Mouse (Mus musculus) olfactory bulb, adult 2 months (tissue): ENCODE results near the gene 4930432M17Rik. TPM values are rescaled to one million over a fixed set of nuclear protein-coding genes. Genes with fewer than 3 reads are reported as not detected.

Experiments
- H3K27ac ChIP-seq: fragments of 200-500 bp; 2 replicates; pipeline ENCODE4 v1.5.1; 2012; ENCODE audit warnings: low read depth, low read length; ENCODE audit not compliant: insufficient read depth
- H3K4me1 ChIP-seq: fragments of 200-500 bp; 2 replicates; pipeline ENCODE4 v1.6.1; 2012; ENCODE audit warnings: low read length; ENCODE audit not compliant: control insufficient read depth, insufficient read depth
- H3K4me3 ChIP-seq: fragments of 200-500 bp; 2 replicates; pipeline ENCODE4 v1.5.1; 2012; ENCODE audit warnings: mild to moderate bottlenecking, low read depth, low read length, moderate library complexity; ENCODE audit not compliant: insufficient read depth
- CTCF ChIP-seq: fragments of 200-500 bp; IDR thresholded peaks from 2 replicates; pipeline ENCODE4 v1.5.1; 2012; ENCODE audit warnings: low read depth, mild to moderate bottlenecking, low read length, moderate library complexity; ENCODE audit not compliant: insufficient read depth
- POLR2A ChIP-seq: fragments of 200-500 bp; IDR thresholded peaks from 2 replicates; pipeline ENCODE4 v1.6.1; 2012; ENCODE audit warnings: mild to moderate bottlenecking, low read depth, low read length, moderate library complexity; ENCODE audit not compliant: insufficient read depth
- WGBS: fragments of 180-500 bp; shearing (Covaris S2); methylation state at CpG from one replicate; pipeline ENCODE4 v1.1.7; 2018; 5-methylcytosine and 5-hydroxymethylcytosine counted together
- polyA plus RNA-seq: library from polyadenylated mRNA; stranded (reverse); fragments of >200 nt; gene quantifications from 2 replicates; pipeline ENCODE4 v1.2.4, GENCODE M21; 2012; ENCODE audit warnings: low replicate concordance; ENCODE audit not compliant: missing spikeins, insufficient read depth, insufficient read length

4930432M17Rik gene
- polyA plus RNA-seq, 1 experiment, result not detected

DNA sequence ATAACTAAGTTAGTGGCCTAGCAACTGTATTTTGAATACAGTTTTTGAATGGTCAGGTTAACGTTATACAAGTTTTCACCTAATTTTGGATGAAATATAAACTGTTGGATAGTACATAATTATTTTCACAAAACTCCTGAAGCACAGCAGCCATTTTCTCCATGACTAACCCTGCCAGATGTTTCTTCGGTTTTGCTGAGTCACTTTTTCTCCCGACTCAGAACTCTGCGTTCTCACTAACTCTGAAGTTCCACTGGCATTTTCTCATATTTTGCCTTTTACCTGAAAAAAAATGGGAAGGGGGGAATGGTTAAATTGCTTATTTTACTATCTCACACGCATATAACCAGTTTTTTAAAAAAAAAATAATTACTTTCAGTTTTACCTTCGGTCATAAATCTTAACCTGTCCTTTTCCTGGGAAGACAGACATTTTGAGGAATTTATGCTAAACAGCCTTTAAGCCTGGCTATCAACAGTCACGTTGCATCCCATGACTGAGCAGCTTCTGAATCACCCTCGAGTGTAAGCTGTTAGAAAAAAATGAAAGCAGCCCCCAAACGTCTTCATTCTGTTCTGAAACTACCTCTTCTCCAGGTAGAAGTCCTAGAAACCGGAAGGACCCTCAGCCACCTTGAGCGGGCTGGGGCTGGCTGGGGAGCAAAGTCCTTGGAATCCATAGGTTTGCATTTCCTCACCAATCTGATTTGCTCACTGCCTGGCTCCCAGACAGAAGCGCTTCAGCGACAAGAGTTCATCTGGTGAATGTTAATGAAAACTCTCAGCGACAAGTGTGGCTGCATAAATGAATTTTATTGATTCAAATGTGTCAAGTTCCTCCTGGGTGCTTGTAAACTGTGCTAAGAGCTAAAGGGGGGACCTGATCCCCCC is 50.5 kb downstream of the 4930432M17Rik start:
- Histone ChIP-seq H3K27ac (peak overlapping the region; percentile 42), H3K4me1 (peaks cover 15% of the 10 kb centered on the region), H3K4me3 (no peak overlapping the region)
- TF ChIP-seq CTCF (no peak), POLR2A (no peak)
- 48% methylated on average over 14 of the region's 14 CpGs for WGBS

DNA sequence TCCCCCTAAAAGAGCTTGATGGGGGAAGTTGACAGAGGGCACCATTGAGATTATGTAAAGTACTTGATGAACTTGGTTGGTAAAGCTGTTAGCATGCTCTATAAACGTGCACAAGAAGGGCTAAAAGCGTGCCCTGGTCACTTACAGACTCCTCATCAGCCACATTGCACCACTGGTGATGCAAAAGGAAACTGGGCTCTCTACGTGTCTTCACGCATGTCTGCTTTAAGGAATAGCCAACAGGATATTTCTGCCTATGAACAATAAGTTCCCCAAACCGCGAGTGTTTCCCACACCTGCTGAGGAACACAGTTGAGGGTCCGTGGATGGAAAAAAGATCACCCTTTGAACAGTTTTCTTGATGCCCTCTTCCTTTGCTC is 51.1 kb downstream of the 4930432M17Rik start:
- WGBS, result 70% methylated on average over 7 of the region's 7 CpGs
- Histone ChIP-seq H3K4me1 (peaks cover 15% of the 10 kb centered on the region), H3K4me3 (no peak overlapping the region), H3K27ac (peak overlapping the region; percentile 42)
- no peak for TF ChIP-seq POLR2A
- TF ChIP-seq CTCF, result no peak

DNA sequence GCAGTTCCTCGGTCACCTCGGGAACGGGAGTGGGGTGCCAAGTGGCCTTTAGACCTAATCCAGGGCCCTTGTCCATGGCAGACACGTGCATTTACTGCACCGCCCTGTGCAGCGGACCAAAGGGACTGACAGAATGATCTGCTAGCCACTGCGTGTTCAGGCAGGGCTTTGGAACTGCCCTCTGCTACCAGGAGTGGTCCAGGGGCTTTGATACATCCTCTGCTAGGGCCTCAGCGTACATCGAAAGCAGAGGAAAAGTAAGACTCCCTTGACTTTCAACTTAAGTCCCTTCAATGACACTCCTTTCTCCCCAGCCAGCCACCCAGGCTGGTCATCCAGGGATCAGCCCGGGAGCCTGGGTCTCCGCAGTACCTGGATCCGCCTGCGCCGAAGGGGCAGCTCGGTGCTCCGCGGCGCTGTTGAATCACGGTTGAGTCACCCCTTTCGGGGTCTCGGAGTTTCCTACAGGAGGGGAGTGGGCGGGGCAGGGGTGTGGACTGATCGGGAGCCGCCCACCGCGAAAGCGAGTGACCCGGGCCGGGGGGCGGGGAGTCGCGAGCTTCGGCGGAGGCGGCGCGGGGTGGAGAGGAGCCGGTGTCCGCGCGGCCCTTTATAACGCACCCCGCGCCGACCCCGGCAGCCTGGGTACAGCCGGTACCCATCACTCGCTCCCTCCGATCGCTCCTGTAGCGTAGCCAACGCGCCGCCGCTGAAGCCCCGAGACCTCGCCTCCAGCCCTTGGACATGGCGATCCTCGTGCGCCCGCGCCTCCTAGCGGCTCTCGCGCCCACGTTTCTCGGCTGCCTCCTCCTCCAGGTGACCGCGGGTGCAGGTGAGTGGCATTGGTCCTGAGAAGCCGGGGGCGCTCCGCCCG is 52.6 kb downstream of the 4930432M17Rik start, which contains the start of gene F3:
F3 (plus strand) TSS at position 567 of the 874 bp plus-strand sequence.
- Histone ChIP-seq H3K27ac (peak within 1 kb of the TSS; percentile 69), H3K4me1 (peaks cover 15% of the 10 kb centered on the region), H3K4me3 (peak within 1 kb of the TSS; percentile 58)
- 1% methylated on average over 73 of the region's 73 CpGs for WGBS
- TF ChIP-seq CTCF (peak; percentile 61), POLR2A (peak; percentile 40; the same call in 1 of the 2 replicates)

DNA sequence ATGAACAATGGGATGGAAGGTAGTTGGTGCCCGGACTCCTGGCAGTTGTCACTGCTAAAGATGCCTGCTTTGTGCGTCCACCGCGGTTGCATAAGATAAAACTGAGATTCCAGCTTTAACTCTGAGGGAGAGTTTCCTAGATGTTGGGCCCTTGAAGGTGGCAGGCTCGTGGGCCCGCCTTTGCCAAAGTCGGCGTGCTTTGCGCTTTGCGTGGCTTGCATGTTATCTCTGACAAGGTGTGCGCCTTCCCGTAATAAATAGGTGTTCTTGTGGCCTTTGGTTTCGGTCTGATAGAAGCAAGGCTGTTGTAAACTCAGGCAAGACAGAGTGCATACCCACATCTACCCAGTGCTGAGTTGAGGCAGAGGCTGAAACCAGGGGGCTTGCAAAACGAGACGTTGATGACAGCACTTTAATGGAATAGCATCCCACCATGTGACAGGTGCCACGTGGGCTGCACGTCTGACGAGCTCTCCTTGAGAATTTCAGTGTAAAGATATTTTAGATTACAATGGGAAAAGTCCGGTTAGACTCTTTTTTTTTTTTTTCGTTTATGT is 53.5 kb downstream of the 4930432M17Rik start:
- 9% methylated on average over 20 of the region's 20 CpGs for WGBS

DNA sequence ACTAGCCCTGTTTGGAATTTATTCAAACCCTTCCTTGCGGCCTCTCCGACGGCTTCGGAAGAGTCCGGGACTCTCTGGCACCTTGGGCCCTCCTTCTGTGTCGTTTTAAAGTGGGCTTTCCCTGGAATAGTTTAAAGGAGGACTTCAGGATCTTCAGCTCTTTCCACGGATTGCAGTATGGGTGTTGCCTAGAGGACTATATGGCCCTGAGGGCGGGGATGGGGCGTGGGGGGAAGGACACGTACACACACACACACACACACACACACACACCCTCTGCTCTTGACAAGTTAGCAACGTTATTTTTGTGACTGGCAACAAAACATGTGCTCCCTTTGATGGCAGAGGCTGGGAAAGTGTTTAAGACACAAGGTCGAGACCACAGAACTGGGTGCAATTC is 54.0 kb downstream of the 4930432M17Rik start:
- H3K4me1 ChIP-seq, result peaks cover 12% of the 10 kb centered on the region
- 44% methylated on average over 12 of the region's 12 CpGs for WGBS
- no peak overlapping the region for H3K27ac ChIP-seq
- H3K4me3 ChIP-seq, result peak overlapping the region; percentile 58
- no peak for TF ChIP-seq POLR2A
- no peak for TF ChIP-seq CTCF

More for the DNA sequence above, 53.5 kb downstream of the 4930432M17Rik start:
- TF ChIP-seq CTCF, result no peak; the same call in 1 of the 2 replicates
- TF ChIP-seq POLR2A, result no peak
- peak overlapping the region; percentile 58 for H3K4me3 ChIP-seq
- H3K27ac ChIP-seq, result peak overlapping the region; percentile 69
- H3K4me1 ChIP-seq, result peaks cover 12% of the 10 kb centered on the region

DNA sequence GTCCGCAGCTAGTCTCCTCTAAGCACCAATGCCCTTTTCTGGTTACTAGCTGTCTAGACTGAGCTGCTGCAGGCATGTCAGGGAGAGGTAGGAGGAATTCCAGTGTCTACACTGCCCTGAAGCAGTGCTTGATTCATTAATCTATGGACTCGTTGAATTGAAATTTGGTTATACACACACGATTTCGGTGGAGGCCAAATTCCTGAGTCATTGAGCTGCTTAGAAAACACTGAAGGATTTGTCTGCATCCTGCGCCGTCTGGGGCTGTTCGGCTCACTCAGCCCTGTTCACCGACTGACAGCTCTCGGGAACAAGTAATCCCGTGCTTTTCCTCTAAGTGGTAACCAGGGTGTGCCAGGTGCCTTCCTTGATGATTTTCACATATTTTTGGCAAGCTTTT is 55.1 kb downstream of the 4930432M17Rik start:
- H3K4me3 ChIP-seq, result peak overlapping the region; percentile 10; the same call in 1 of the 2 replicates
- 60% methylated on average over 10 of the region's 10 CpGs for WGBS
- H3K27ac ChIP-seq, result no peak overlapping the region
- TF ChIP-seq POLR2A (no peak), CTCF (no peak)
- H3K4me1 ChIP-seq, result peaks cover 12% of the 10 kb centered on the region

DNA sequence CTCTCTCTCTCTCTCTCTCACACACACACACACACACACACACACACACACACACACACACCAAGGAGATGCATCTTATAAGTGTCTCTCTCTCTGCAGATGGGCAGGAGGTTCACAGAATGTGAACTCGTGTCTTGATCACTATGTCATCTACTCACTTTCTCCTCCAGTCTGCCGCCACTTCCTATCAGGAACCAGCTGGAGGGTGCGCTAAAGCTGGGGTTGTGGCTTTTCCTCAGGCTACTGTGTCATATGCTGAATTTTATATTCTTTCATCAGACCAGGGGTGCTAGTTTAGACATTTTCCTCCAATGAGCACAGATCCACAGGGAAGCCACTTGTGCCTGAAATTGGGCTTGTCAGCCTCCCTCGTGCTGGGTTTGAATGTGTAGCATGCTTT is 59.1 kb downstream of the 4930432M17Rik start:
- no peak overlapping the region for H3K27ac ChIP-seq
- TF ChIP-seq CTCF, result no peak
- no peak for TF ChIP-seq POLR2A
- WGBS, result 76% methylated on average over 4 of the region's 4 CpGs
- H3K4me1 ChIP-seq, result no peaks in the 10 kb centered on the region
- H3K4me3 ChIP-seq, result no peak overlapping the region

Other genes starting within 250 kb of the 4930432M17Rik start
- not detected in 2 replicates for gene Cnn3, start 244.3 kb upstream of the 4930432M17Rik start, polyA plus RNA-seq
- gene Slc44a3, start 138.4 kb upstream of the 4930432M17Rik start, polyA plus RNA-seq, result not detected in 2 replicates
- gene F3, start 52.8 kb downstream of the 4930432M17Rik start, polyA plus RNA-seq, result not detected in 2 replicates
- 174 TPM in 1 of 2 replicates, not detected in the other for gene Abcd3, start 144.5 kb downstream of the 4930432M17Rik start, polyA plus RNA-seq